24 mouse cellular contexts compared by ENCODE assay signal in genomic region chr17:86230141-86230633, GRCm38 (mm10).
DNase-seq lines count a peak whose midpoint lies in the region; TF ChIP-seq lines count a peak whose summit lies in the region.
"Had no signal": no experiment of that assay in that cellular context is flagged by ENCODE, and none has a peak within 500 bp of the region (broad histone marks: within the 10 kb centered on the region; RNA-seq: fewer than 3 reads in every experiment).

No protein-coding gene starts in this region.

- H3K36me3 ChIP-seq in testis, adult 2 months (ENCODE audit: control insufficient read depth, insufficient read depth, low read length) = no peaks in the 10 kb centered on the region
- H3K36me3 ChIP-seq: kidney, embryonic 15.5 days; limb, embryonic 10.5 days; limb, embryonic 15.5 days; liver, embryonic 13.5 days; midbrain, embryonic 15.5 days; neural tube, embryonic 12.5 days had no signal

- no peak for DNase-seq in gastrocnemius, adult 2 months
- no peak for DNase-seq in gastrocnemius, postnatal 4 days (ENCODE audit: low spot score in 2 of 2)
- no peak for DNase-seq in layer of hippocampus, adult 2 months (ENCODE audit: low spot score in 2 of 2)
- DNase-seq in layer of hippocampus, adult 11-12 months (ENCODE audit: low spot score) = no peak
- no peak for DNase-seq in testis, postnatal 10 days (ENCODE audit: low spot score)
- no peak for DNase-seq in ovary, postnatal 10 days (ENCODE audit: low spot score)
- DNase-seq: adrenal gland, adult 8-10 months; cerebellum, adult 11 months; cerebellum, adult 9-10 months; cerebellum, postnatal 36 days; heart, postnatal 14 days; kidney, adult 18-20 months; kidney, postnatal 25 days; liver, embryonic 13.5 days; lung, adult 18-20 months; right cerebral cortex, postnatal 25 days; spleen, adult 18-20 months had no signal

- H3K4me1 ChIP-seq in testis, adult 2 months (ENCODE audit: control insufficient read depth, insufficient read depth, low read length) = peaks cover 13% of the 10 kb centered on the region
- H3K4me1 ChIP-seq: liver, embryonic 13.5 days had no signal

- H3K27ac ChIP-seq in gastrocnemius, adult 2 months = peak overlapping the region; percentile 35
- H3K27ac ChIP-seq in layer of hippocampus, adult 2 months = peak overlapping the region; percentile 15; the same call in 1 of the 2 replicates
- peak overlapping the region; percentile 98 for H3K27ac ChIP-seq in testis, adult 2 months (ENCODE audit: control insufficient read depth, insufficient read depth, low read depth, low read length)
- H3K27ac ChIP-seq: forebrain, embryonic 13.5 days; kidney, embryonic 15.5 days; limb, embryonic 10.5 days; limb, embryonic 15.5 days; liver, embryonic 13.5 days; midbrain, embryonic 15.5 days; neural tube, embryonic 12.5 days had no signal

- intact Hi-C loops in gastrocnemius, adult 2 months (cut with DNase I) = no loop called here

- no peak for TF ChIP-seq CTCF in gastrocnemius, adult 2 months (IDR thresholded peaks at IDR 0.05)
- TF ChIP-seq CTCF in layer of hippocampus, adult 2 months (conservative IDR thresholded peaks at IDR 0.05) = no peak
- TF ChIP-seq CTCF in testis, adult 2 months (IDR thresholded peaks at IDR 0.05; ENCODE audit: control insufficient read depth, insufficient read depth, insufficient replicate concordance, low read depth, low read length) = no peak

- TF ChIP-seq POLR2A in testis, adult 2 months (IDR thresholded peaks at IDR 0.05; ENCODE audit: control insufficient read depth, low read depth, low read length) = peak; percentile 92; the same call in 1 of the 2 replicates

- no peaks in the 10 kb centered on the region for H3K27me3 ChIP-seq in testis, adult 2 months (ENCODE audit: control insufficient read depth, insufficient read depth, low read length)
- H3K27me3 ChIP-seq: forebrain, embryonic 13.5 days; kidney, embryonic 15.5 days; limb, embryonic 15.5 days; liver, embryonic 13.5 days; midbrain, embryonic 15.5 days; neural tube, embryonic 12.5 days had no signal

- peak overlapping the region; percentile 28 for H3K4me3 ChIP-seq in gastrocnemius, adult 2 months
- no peak overlapping the region for H3K4me3 ChIP-seq in layer of hippocampus, adult 2 months
- H3K4me3 ChIP-seq in testis, adult 2 months (ENCODE audit: control insufficient read depth, low read depth, low read length) = peak overlapping the region; percentile 85
- H3K4me3 ChIP-seq: forebrain, embryonic 13.5 days; kidney, embryonic 15.5 days; limb, embryonic 10.5 days; limb, embryonic 15.5 days; liver, embryonic 13.5 days; midbrain, embryonic 15.5 days; neural tube, embryonic 12.5 days had no signal

Comparison
In these comparisons a context has a peak if more than half of its experiments do, and no peak if none do; other contexts are left out.
1. H3K27ac ChIP-seq: peak in every context shown above with its lines; median percentile 98 in testis, adult 2 months; 35 in gastrocnemius, adult 2 months; 15 in layer of hippocampus, adult 2 months.